Mouse (Mus musculus): ENCODE data around the gene Ptges. TPM values are rescaled to one million over a fixed set of nuclear protein-coding genes. Genes with fewer than 3 reads are reported as not detected.

The Ptges gene
- total and polyA plus RNA-seq, 3 experiments = 0.11 TPM; not detected in 2

DNA sequence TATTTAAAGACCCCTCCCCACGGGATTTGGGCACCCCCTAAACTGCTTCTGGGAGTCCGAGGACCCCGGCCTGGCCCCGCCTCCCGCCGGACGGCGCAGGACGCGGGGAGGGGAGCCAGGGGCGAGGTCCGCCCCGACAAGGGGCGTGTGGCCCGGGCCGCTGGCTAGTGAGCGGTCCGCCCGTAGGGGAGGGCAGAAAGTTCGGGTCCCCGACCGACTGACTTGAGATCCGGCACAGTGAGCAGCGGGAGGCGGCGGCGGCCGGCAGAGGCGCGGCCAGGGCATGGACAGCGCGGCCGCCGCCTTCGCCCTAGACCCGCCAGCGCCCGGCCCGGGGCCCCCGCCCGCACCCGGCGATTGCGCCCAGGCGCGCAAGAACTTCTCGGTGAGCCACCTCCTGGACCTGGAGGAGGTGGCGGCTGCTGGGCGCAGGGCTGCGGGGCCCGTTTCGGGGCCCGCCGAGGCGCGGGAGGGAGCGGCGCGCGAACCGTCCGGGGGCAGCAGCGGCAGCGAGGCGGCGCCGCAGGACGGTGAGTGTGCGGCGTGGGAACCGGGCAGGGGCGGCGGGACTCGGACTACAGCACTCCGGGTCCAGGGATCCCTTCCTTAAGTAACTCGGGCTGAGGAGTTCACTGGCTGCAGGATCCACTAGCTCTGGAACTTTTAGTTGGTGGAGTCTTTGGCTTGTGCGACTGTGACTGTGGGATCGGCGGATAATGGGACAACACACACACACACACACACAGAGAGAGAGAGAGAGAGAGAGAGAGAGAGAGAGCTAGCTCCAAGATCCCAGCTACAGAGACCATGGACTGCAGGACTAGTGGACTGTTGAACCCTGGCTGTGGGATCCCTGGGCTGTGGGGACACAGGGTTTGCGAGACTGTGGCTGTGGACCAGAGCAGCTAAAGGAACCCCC is 84.3 kb downstream of the Ptges start:
- Histone ChIP-seq H3K27me3 (ENCODE audit: insufficient read depth, low read length) (peaks cover 41% of the 10 kb centered on the region), H3K36me3 (replicated peaks) (no peaks in the 10 kb centered on the region), H3K9me3 (replicated peaks) (no peaks in the 10 kb centered on the region), H3K4me1 (ENCODE audit: insufficient read depth, low read depth, low read length) (no peaks in the 10 kb centered on the region), H3K4me3 (ENCODE audit: low read depth, low read length) (no peak overlapping the region)
- DNase-seq (ENCODE audit: low spot score) (no peak), ATAC-seq (ENCODE audit: extremely low read depth, insufficient number of reproducible peaks, low FRiP score, poor library complexity, severe bottlenecking) (no peak)
- TF ChIP-seq GATA1 (IDR thresholded peaks at IDR 0.05; ENCODE audit: borderline replicate concordance, low read length) (no peak), TAL1 (conservative IDR thresholded peaks at IDR 0.05; ENCODE audit: low read depth, low read length) (no peak), GATA2 (IDR thresholded peaks at IDR 0.05; ENCODE audit: borderline replicate concordance, low read depth, low read length) (no peak), POLR2AphosphoS5 (IDR thresholded peaks at IDR 0.05; ENCODE audit: insufficient replicate concordance, low read depth, low read length) (no peak), CTCF (IDR thresholded peaks at IDR 0.05; ENCODE audit: low read depth, low read length) (no peak)

DNA sequence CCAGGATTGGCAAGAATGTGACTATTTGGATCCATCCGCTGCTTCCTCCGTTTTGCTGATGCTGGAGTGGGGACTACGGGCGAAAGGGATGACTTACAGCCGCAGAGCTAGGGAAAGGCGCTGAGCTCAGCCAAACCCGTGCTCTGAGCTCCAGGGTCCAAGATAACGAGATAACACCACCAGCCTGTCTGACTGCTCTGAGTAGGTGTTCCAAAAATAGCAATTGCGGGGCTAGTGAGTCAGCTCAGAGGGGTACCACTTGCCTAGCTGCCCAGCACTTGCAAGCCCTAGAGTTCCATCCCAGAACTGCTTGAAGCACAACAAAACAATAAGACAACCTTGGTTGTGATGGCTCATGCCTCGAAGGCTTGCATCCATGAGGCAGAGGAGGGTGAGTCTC is 87.0 kb downstream of the Ptges start:
- Histone ChIP-seq H3K4me3 (ENCODE audit: low read depth, low read length) (no peak overlapping the region), H3K27me3 (ENCODE audit: insufficient read depth, low read length) (peaks cover 49% of the 10 kb centered on the region), H3K4me1 (ENCODE audit: insufficient read depth, low read depth, low read length) (no peaks in the 10 kb centered on the region), H3K36me3 (replicated peaks) (no peaks in the 10 kb centered on the region), H3K9me3 (replicated peaks) (no peaks in the 10 kb centered on the region)
- TF ChIP-seq CTCF (IDR thresholded peaks at IDR 0.05; ENCODE audit: low read depth, low read length) (no peak), GATA2 (IDR thresholded peaks at IDR 0.05; ENCODE audit: borderline replicate concordance, low read depth, low read length) (no peak), GATA1 (IDR thresholded peaks at IDR 0.05; ENCODE audit: borderline replicate concordance, low read length) (no peak), TAL1 (conservative IDR thresholded peaks at IDR 0.05; ENCODE audit: low read depth, low read length) (no peak), POLR2AphosphoS5 (IDR thresholded peaks at IDR 0.05; ENCODE audit: insufficient replicate concordance, low read depth, low read length) (no peak)
- ATAC-seq (ENCODE audit: extremely low read depth, insufficient number of reproducible peaks, low FRiP score, poor library complexity, severe bottlenecking) (no peak), DNase-seq (ENCODE audit: low spot score) (no peak)

Other genes starting within 250 kb of the Ptges start
- gene 1700001O22Rik, start 126.2 kb downstream of the Ptges start, total RNA-seq (2014; fragmentation: Nextera tagmentation) = not detected in 2 replicates
- 0.29 and 0.33 TPM in 2 replicates for gene 1700001O22Rik, start 126.2 kb downstream of the Ptges start, total RNA-seq (2017)
- not detected in 2 replicates for gene 1700001O22Rik, start 126.2 kb downstream of the Ptges start, polyA plus RNA-seq (2012)
- gene Ntmt1, start 122.0 kb downstream of the Ptges start, total RNA-seq (2014; fragmentation: Nextera tagmentation) = 27.5 and 29.4 TPM in 2 replicates
- gene Ntmt1, start 122.0 kb downstream of the Ptges start, total RNA-seq (2017) = 18.9 and 26.0 TPM in 2 replicates
- gene Ntmt1, start 122.0 kb downstream of the Ptges start, polyA plus RNA-seq (2012) = 66.9 and 69.6 TPM in 2 replicates
- 14.6 and 17.9 TPM in 2 replicates for gene Asb6, start 99.5 kb downstream of the Ptges start, total RNA-seq (2014; fragmentation: Nextera tagmentation)
- 15.2 and 19.3 TPM in 2 replicates for gene Asb6, start 99.5 kb downstream of the Ptges start, total RNA-seq (2017)
- 28.4 and 38.8 TPM in 2 replicates for gene Asb6, start 99.5 kb downstream of the Ptges start, polyA plus RNA-seq (2012)
- gene Prrx2, start 94.9 kb downstream of the Ptges start, total RNA-seq (2014; fragmentation: Nextera tagmentation) = not detected in 2 replicates
- gene Prrx2, start 94.9 kb downstream of the Ptges start, total RNA-seq (2017) = 0.23 TPM in 1 of 2 replicates, not detected in the other
- not detected in 2 replicates for gene Prrx2, start 94.9 kb downstream of the Ptges start, polyA plus RNA-seq (2012)
- gene Tor1b, start 23.1 kb upstream of the Ptges start, total RNA-seq (2014; fragmentation: Nextera tagmentation) = 16.5 and 25.6 TPM in 2 replicates
- 34.0 and 36.9 TPM in 2 replicates for gene Tor1b, start 23.1 kb upstream of the Ptges start, total RNA-seq (2017)
- 12.4 and 12.5 TPM in 2 replicates for gene Tor1b, start 23.1 kb upstream of the Ptges start, polyA plus RNA-seq (2012)
- 31.2 and 33.0 TPM in 2 replicates for gene Tor1a, start 38.1 kb upstream of the Ptges start, total RNA-seq (2014; fragmentation: Nextera tagmentation)
- 45.2 and 47.0 TPM in 2 replicates for gene Tor1a, start 38.1 kb upstream of the Ptges start, total RNA-seq (2017)
- gene Tor1a, start 38.1 kb upstream of the Ptges start, polyA plus RNA-seq (2012) = 94.3 and 129 TPM in 2 replicates
- gene BC005624, start 52.3 kb upstream of the Ptges start, total RNA-seq (2014; fragmentation: Nextera tagmentation) = 28.6 and 37.8 TPM in 2 replicates
- 69.3 and 82.1 TPM in 2 replicates for gene BC005624, start 52.3 kb upstream of the Ptges start, total RNA-seq (2017)
- gene BC005624, start 52.3 kb upstream of the Ptges start, polyA plus RNA-seq (2012) = 17.6 and 30.9 TPM in 2 replicates
- 11.8 and 16.6 TPM in 2 replicates for gene Usp20, start 52.4 kb upstream of the Ptges start, total RNA-seq (2014; fragmentation: Nextera tagmentation)
- 7.0 and 8.2 TPM in 2 replicates for gene Usp20, start 52.4 kb upstream of the Ptges start, total RNA-seq (2017)
- 7.0 and 9.4 TPM in 2 replicates for gene Usp20, start 52.4 kb upstream of the Ptges start, polyA plus RNA-seq (2012)
- gene Fnbp1, start 212.1 kb upstream of the Ptges start, total RNA-seq (2014; fragmentation: Nextera tagmentation) = 68.4 and 79.6 TPM in 2 replicates
- 26.1 and 38.1 TPM in 2 replicates for gene Fnbp1, start 212.1 kb upstream of the Ptges start, total RNA-seq (2017)
- 61.7 and 77.8 TPM in 2 replicates for gene Fnbp1, start 212.1 kb upstream of the Ptges start, polyA plus RNA-seq (2012)
- 50.5 and 74.9 TPM in 2 replicates for gene Gpr107, start 222.5 kb upstream of the Ptges start, total RNA-seq (2014; fragmentation: Nextera tagmentation)
- gene Gpr107, start 222.5 kb upstream of the Ptges start, total RNA-seq (2017) = 30.4 and 37.2 TPM in 2 replicates
- 6.7 and 8.2 TPM in 2 replicates for gene Gpr107, start 222.5 kb upstream of the Ptges start, polyA plus RNA-seq (2012)